Mouse (Mus musculus): ENCODE data around the gene Tmem47. TPM values are rescaled to one million over a fixed set of nuclear protein-coding genes. Genes with fewer than 3 reads are reported as not detected.

The Tmem47 gene
- polyA plus RNA-seq (2012; rRNA removed) (19.3 and 28.1 TPM in 2 replicates), polyA plus RNA-seq (2014; fragmentation: Nextera tagmentation; extraction: Ambion mirVana) (23.0 and 24.2 TPM in 2 replicates)

DNA sequence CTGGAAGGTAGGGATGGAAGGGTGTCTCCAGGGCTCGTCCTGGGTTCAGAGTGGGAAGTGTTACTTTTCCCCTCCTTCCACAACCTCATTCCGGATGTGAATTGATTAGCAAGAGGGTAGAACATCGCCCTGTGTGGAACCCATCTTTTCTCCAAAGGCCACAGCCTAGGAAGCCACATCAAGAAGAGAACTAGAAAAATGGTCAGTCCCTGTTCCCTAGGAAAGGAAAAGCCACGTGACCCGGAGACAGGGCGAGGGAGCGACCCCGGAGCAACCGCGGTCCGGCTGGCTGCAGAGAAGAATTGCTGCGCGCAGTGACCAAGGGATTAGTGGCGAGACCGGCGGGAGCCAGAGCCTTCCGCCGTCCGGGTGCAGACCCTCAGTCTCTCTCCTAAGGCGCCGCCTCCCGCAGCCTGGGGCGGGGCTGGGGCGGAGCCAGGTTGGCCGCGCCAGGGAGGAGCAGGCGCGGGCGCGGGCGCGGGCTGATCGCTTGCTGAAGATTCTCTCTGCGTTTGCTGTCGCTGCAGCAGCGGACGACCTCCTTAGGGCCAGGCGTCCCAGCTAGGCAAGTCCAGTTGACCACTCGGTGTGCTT is at the start of gene Tmem47:
TSS of gene Tmem47 (plus strand) at position 489 of the 594 bp plus-strand sequence.
- H3K4me2 ChIP-seq (replicated peaks; ENCODE audit: low read depth, low read length, severe bottlenecking), result peak within 1 kb of the TSS; percentile 48
- peak within 1 kb of the TSS; percentile 60 for H3K4me3 ChIP-seq (replicated peaks; ENCODE audit: low read length)
- DNase-seq (ENCODE audit: low spot score), result peak; percentile 75
- peak within 1 kb of the TSS; percentile 69 for H3K9ac ChIP-seq (ENCODE audit: low read depth, low read length, severe bottlenecking)
- ATAC-seq (ENCODE audit: low FRiP score, low read depth), result peak; percentile 94
- no peaks in the 10 kb centered on the region for H3K4me1 ChIP-seq (ENCODE audit: control insufficient read depth, insufficient read depth, low read length)
- 18% methylated on average over 23 of the region's 39 CpGs for WGBS
- H3K9me3 ChIP-seq (ENCODE audit: control insufficient read depth, low read length), result no peaks in the 10 kb centered on the region
- H3K27me3 ChIP-seq (ENCODE audit: control insufficient read depth, insufficient read depth, low read length), result no peaks in the 10 kb centered on the region
- no peak for TF ChIP-seq POLR2A (IDR thresholded peaks at IDR 0.05; ENCODE audit: borderline replicate concordance, extremely low read depth, insufficient read depth, insufficient read length)
- no peaks in the 10 kb centered on the region for H3K36me3 ChIP-seq (ENCODE audit: control insufficient read depth, insufficient read depth, low read length)
- H3K27ac ChIP-seq (replicated peaks; ENCODE audit: low read depth, low read length), result peak within 1 kb of the TSS; percentile 82

DNA sequence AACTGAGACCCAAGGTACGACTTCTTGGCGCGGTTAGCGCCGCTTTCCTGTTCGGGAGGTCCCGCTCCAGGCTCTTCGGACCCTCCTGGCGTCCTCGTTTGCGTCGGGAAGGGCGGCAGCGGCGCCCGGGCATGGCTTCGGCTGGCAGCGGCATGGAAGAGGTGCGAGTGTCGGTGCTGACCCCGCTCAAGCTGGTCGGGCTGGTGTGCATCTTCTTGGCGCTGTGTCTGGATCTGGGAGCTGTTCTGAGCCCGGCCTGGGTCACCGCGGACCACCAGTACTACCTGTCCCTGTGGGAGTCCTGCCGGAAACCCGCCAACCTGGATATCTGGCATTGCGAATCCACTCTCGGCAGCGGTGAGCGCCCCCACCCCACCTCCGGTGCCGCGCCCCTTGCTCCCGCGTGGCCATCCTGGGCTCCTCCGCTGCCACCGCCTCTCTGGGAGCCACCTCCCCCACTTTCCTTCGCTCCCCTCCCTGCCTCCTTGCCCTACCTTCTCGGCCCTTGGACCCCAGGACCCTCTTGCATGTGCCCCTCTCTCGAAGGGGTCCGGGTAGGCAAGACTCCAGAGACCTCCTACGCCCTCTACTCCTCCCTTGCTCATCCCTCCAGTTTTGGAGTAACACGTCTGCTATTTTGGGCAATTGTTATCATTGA is 435 bp downstream of the Tmem47 start:
- no peak for DNase-seq (ENCODE audit: low spot score)
- WGBS, result 17% methylated on average over 15 of the region's 45 CpGs
- no peaks in the 10 kb centered on the region for H3K27me3 ChIP-seq (ENCODE audit: control insufficient read depth, insufficient read depth, low read length)
- no peaks in the 10 kb centered on the region for H3K9me3 ChIP-seq (ENCODE audit: control insufficient read depth, low read length)
- peak overlapping the region; percentile 69 for H3K9ac ChIP-seq (ENCODE audit: low read depth, low read length, severe bottlenecking)
- peak; percentile 64 for ATAC-seq (ENCODE audit: low FRiP score, low read depth)
- H3K36me3 ChIP-seq (ENCODE audit: control insufficient read depth, insufficient read depth, low read length), result no peaks in the 10 kb centered on the region
- H3K4me3 ChIP-seq (replicated peaks; ENCODE audit: low read length), result peak overlapping the region; percentile 60
- no peak for TF ChIP-seq POLR2A (IDR thresholded peaks at IDR 0.05; ENCODE audit: borderline replicate concordance, extremely low read depth, insufficient read depth, insufficient read length)
- peak overlapping the region; percentile 48 for H3K4me2 ChIP-seq (replicated peaks; ENCODE audit: low read depth, low read length, severe bottlenecking)
- no peaks in the 10 kb centered on the region for H3K4me1 ChIP-seq (ENCODE audit: control insufficient read depth, insufficient read depth, low read length)
- H3K27ac ChIP-seq (replicated peaks; ENCODE audit: low read depth, low read length), result peak overlapping the region; percentile 82

DNA sequence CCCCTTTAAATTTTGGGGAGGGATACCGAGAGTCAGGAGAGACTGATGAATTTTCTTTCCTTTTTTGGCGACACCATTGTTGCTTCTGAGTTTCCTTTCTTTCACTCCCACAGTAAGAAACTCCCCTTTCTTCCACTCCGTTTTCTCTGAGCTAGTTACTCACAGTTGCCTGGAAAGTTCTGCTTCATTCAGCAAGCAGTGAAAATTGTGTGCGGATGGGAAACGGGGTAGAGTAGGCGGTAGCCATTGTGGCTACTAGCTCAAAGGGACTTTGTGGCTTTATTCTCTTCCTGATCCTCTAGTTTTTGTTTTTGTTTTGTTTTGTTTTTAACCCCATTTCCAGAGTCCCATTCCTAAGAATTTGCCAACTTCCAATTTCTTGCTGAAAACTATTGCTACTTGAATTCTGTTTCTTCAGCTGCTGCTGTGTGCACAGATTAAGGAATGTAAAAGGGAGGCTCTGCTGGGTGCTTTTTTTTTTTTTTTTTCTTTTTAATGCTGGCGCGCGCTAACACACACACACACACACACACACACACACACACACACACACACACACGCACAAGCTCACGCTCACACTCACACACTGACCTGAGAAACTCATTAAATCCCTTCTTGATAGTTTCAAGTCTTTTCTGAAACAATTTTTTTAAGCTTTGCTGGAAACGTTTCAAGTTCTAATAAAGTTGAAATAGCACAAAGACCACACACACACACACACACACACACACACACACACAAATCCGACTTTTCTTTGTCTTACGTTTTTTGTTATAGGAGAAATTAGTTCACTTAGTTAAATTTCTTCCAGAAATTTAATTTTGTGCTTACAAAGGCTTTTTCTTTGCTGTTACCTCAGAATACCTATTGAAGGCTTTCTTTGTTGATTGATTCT is 1.5 kb downstream of the Tmem47 start:
- H3K9ac ChIP-seq (ENCODE audit: low read depth, low read length, severe bottlenecking), result peak overlapping the region; percentile 69
- WGBS, result 12% methylated on average over 12 of the region's 14 CpGs

DNA sequence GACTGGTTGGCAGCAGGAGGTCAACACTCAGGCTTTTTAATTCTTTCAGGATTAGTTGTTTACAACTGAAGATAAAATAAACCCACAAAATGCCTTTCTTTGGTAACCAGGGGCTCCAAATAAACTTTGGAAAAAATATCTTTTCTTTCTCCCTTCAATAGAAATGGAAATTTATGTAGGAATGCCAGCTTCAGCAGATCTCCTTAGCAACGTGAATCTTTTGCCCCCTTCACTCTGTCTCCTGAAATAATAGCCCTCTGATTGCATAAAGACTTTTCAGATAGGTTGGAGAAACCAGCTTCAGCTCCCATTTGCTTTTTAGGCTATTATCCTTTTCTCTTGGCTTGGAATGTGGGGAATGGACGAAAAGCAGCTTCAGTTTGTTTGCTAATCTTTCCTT is 2.2 kb downstream of the Tmem47 start:
- ATAC-seq (ENCODE audit: low FRiP score, low read depth) (no peak), DNase-seq (ENCODE audit: low spot score) (no peak)
- H3K4me2 ChIP-seq (replicated peaks; ENCODE audit: low read depth, low read length, severe bottlenecking), result peak overlapping the region; percentile 48

More for the DNA sequence above, 1.5 kb downstream of the Tmem47 start:
- Histone ChIP-seq H3K36me3 (ENCODE audit: control insufficient read depth, insufficient read depth, low read length) (no peaks in the 10 kb centered on the region), H3K27me3 (ENCODE audit: control insufficient read depth, insufficient read depth, low read length) (no peaks in the 10 kb centered on the region), H3K4me1 (ENCODE audit: control insufficient read depth, insufficient read depth, low read length) (no peaks in the 10 kb centered on the region), H3K4me2 (replicated peaks; ENCODE audit: low read depth, low read length, severe bottlenecking) (peak overlapping the region; percentile 48), H3K9me3 (ENCODE audit: control insufficient read depth, low read length) (no peaks in the 10 kb centered on the region), H3K4me3 (replicated peaks; ENCODE audit: low read length) (peak overlapping the region; percentile 60), H3K27ac (replicated peaks; ENCODE audit: low read depth, low read length) (peak overlapping the region; percentile 82)
- DNase-seq (ENCODE audit: low spot score), result no peak
- TF ChIP-seq POLR2A (IDR thresholded peaks at IDR 0.05; ENCODE audit: borderline replicate concordance, extremely low read depth, insufficient read depth, insufficient read length), result no peak
- 0 out of 2 replicates have a peak, but pooled peaks have one; percentile 17 for ATAC-seq (ENCODE audit: low FRiP score, low read depth)

DNA sequence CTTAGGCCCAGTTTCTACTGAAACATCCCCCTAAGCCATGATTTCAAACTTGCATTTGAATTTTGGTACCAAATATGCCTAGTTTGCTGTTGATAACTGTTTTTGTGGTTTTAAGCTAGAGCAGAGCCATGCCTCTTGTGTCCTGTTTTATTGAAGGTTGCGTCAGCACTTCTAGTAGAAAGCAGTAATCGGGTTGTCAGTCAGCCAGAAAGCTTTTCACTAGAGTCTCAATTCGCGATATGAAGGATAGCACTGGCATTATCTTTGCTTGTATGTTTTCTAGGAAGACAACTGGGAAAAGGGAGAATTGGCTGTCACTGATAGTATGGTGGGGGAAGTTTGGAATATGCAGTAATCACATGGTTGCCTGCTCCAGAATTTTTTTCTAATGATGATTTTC is 3.3 kb downstream of the Tmem47 start:
- 49% methylated on average over 4 of the region's 4 CpGs for WGBS
- Histone ChIP-seq H3K9me3 (ENCODE audit: control insufficient read depth, low read length) (no peaks in the 10 kb centered on the region), H3K4me3 (replicated peaks; ENCODE audit: low read length) (peak overlapping the region; percentile 60; the same call in 1 of the 2 replicates), H3K27ac (replicated peaks; ENCODE audit: low read depth, low read length) (no peak overlapping the region), H3K9ac (ENCODE audit: low read depth, low read length, severe bottlenecking) (no peak overlapping the region), H3K27me3 (ENCODE audit: control insufficient read depth, insufficient read depth, low read length) (no peaks in the 10 kb centered on the region), H3K4me1 (ENCODE audit: control insufficient read depth, insufficient read depth, low read length) (no peaks in the 10 kb centered on the region), H3K36me3 (ENCODE audit: control insufficient read depth, insufficient read depth, low read length) (no peaks in the 10 kb centered on the region), H3K4me2 (replicated peaks; ENCODE audit: low read depth, low read length, severe bottlenecking) (peak overlapping the region; percentile 48)
- DNase-seq (ENCODE audit: low spot score), result peak; percentile 13
- TF ChIP-seq POLR2A (IDR thresholded peaks at IDR 0.05; ENCODE audit: borderline replicate concordance, extremely low read depth, insufficient read depth, insufficient read length), result no peak
- ATAC-seq (ENCODE audit: low FRiP score, low read depth), result no peak

More for the DNA sequence above, 2.2 kb downstream of the Tmem47 start:
- TF ChIP-seq POLR2A (IDR thresholded peaks at IDR 0.05; ENCODE audit: borderline replicate concordance, extremely low read depth, insufficient read depth, insufficient read length), result no peak
- no peaks in the 10 kb centered on the region for H3K36me3 ChIP-seq (ENCODE audit: control insufficient read depth, insufficient read depth, low read length)
- peak overlapping the region; percentile 60 for H3K4me3 ChIP-seq (replicated peaks; ENCODE audit: low read length)
- no peaks in the 10 kb centered on the region for H3K9me3 ChIP-seq (ENCODE audit: control insufficient read depth, low read length)
- H3K27me3 ChIP-seq (ENCODE audit: control insufficient read depth, insufficient read depth, low read length), result no peaks in the 10 kb centered on the region
- 0 out of 2 replicates have a peak overlapping the region, but pooled peaks have one; percentile 48 for H3K27ac ChIP-seq (replicated peaks; ENCODE audit: low read depth, low read length)
- H3K4me1 ChIP-seq (ENCODE audit: control insufficient read depth, insufficient read depth, low read length), result no peaks in the 10 kb centered on the region
- WGBS, result 8% methylated on average over 2 of the region's 2 CpGs
- peak overlapping the region; percentile 69 for H3K9ac ChIP-seq (ENCODE audit: low read depth, low read length, severe bottlenecking)
